Mouse (Mus musculus): ENCODE results near the gene Mrpl14.

GRCm38 (mm10) chr17:45689120-45689519 lies 3.0 kb downstream of the Mrpl14 start:
- TF ChIP-seq CTCF (IDR thresholded peaks at IDR 0.05; ENCODE audit: control insufficient read depth, insufficient read depth, insufficient read length) (no peak), MAX (IDR thresholded peaks at IDR 0.05) (no peak), MYOD1 (IDR thresholded peaks at IDR 0.05; ENCODE audit: control insufficient read depth, insufficient read length, low read depth) (no peak), FOSL1 (IDR thresholded peaks at IDR 0.05; ENCODE audit: insufficient read depth, low read length, poor library complexity, severe bottlenecking) (no peak), MYOG (IDR thresholded peaks at IDR 0.05; ENCODE audit: control insufficient read depth, extremely low read depth, insufficient read length) (no peak)

Measured in C2C12 (cell line).